Mouse (Mus musculus) liver, embryonic 14.5 days (tissue): ENCODE measurements around the gene Ncf2.

Experiments
- CTCF ChIP-seq: IDR thresholded peaks from 2 replicates; pipeline ENCODE4 v1.5.1; 2016; ENCODE audit warnings: antibody characterized with exemption, low read depth, control low read depth
- EP300 ChIP-seq: IDR thresholded peaks from 2 replicates; pipeline ENCODE4 v1.6.1; 2016; ENCODE audit warnings: antibody characterized with exemption, low read depth

- TF ChIP-seq CTCF (no peak), EP300 (no peak)
Observed at GRCm38 (mm10) chr1:152817027-152817769, 17.2 kb downstream of the Ncf2 start.
